Mouse (Mus musculus) heart, postnatal 0 days (tissue): Measurements from ENCODE around the gene Dclk1.

Source experiments
- CTCF ChIP-seq: IDR thresholded peaks from 2 replicates; pipeline ENCODE4 v1.5.1; 2016; ENCODE audit warnings: antibody characterized with exemption, control low read depth, low read depth
- EP300 ChIP-seq: IDR thresholded peaks from 2 replicates; pipeline ENCODE4 v1.6.1; 2016; ENCODE audit warnings: antibody characterized with exemption, low read depth

- TF ChIP-seq CTCF (no peak), EP300 (no peak)
Measured at GRCm38 (mm10) chr3:55479306-55479705, 237.1 kb downstream of the Dclk1 start.
